Mouse (Mus musculus) heart, embryonic 16.5 days (tissue): ENCODE measurements around the gene Steap2. TPM values are rescaled to one million over a fixed set of nuclear protein-coding genes. Genes with fewer than 3 reads are reported as not detected.
"Not testable (repeated sequence)": the region's sequence is repeated elsewhere in the genome, so short reads cannot be mapped to it uniquely, and the experiment has no call there.

Source experiments
- ATAC-seq: fragments of 200-750 bp; cut with Nextera tagmentation; replicated peaks from 2 replicates; pipeline ENCODE4 v1.8.0; 2017; ENCODE audit warnings: moderate number of reproducible peaks; ENCODE audit not compliant: insufficient read depth, low FRiP score; ENCODE audit errors: extremely low read depth
- H3K27ac ChIP-seq: fragments of 300-500 bp; sonication (generic); 2 replicates; pipeline ENCODE4 v1.5.1; 2014; ENCODE audit warnings: mild to moderate bottlenecking, low read length, control low read depth, moderate library complexity
- H3K27me3 ChIP-seq: fragments of 300-500 bp; sonication (generic); 2 replicates; pipeline ENCODE4 v1.6.1; 2014; ENCODE audit warnings: low read length, mixed read lengths; ENCODE audit not compliant: control insufficient read depth, insufficient read depth
- H3K36me3 ChIP-seq: fragments of 300-500 bp; sonication (generic); 2 replicates; pipeline ENCODE4 v1.6.1; 2014; ENCODE audit not compliant: control insufficient read depth, insufficient read depth
- H3K4me1 ChIP-seq: fragments of 300-500 bp; sonication (generic); 2 replicates; pipeline ENCODE4 v1.6.1; 2014; ENCODE audit warnings: low read length, mixed read lengths; ENCODE audit not compliant: control insufficient read depth, insufficient read depth
- H3K4me2 ChIP-seq: fragments of 300-500 bp; sonication (generic); 2 replicates; pipeline ENCODE4 v1.6.1; 2014; ENCODE audit warnings: low read depth, mild to moderate bottlenecking, control low read depth, low read length
- H3K4me3 ChIP-seq: fragments of 300-500 bp; sonication (generic); 2 replicates; pipeline ENCODE4 v1.5.1; 2014; ENCODE audit warnings: mild to moderate bottlenecking, control low read depth, low read length
- H3K9ac ChIP-seq: fragments of 300-500 bp; sonication (generic); 2 replicates; pipeline ENCODE4 v1.6.1; 2014; ENCODE audit warnings: low read length, control low read depth
- H3K9me3 ChIP-seq: fragments of 300-500 bp; sonication (generic); replicated peaks from 2 replicates; pipeline ENCODE4 v1.6.1; 2016; ENCODE audit warnings: low read length; ENCODE audit not compliant: control insufficient read depth
- WGBS: fragments of 180-500 bp; shearing (Covaris S2); extraction: QIAGEN DNeasy Blood & Tissue Kit; methylation state at CpG from one replicate; pipeline ENCODE4 v1.1.7; 2014; 5-methylcytosine and 5-hydroxymethylcytosine counted together
- polyA plus RNA-seq: library from polyadenylated mRNA; unstranded; fragments of >200 nt; fragmentation: Nextera tagmentation; extraction: Ambion mirVana; gene quantifications from 2 replicates; pipeline ENCODE4 v1.2.1, GENCODE M21; 2015

Steap2 gene
- polyA plus RNA-seq, 1 experiment from 2014 or later, result 2.1 TPM

GRCm38 (mm10) chr5:5700386-5700785 is 6.0 kb upstream of the Steap2 start:
- no peak overlapping the region for H3K4me3 ChIP-seq
- WGBS, result 69% methylated on average over 2 of the region's 2 CpGs
- no peak for ATAC-seq
- no peaks in the 10 kb centered on the region for H3K9me3 ChIP-seq
- no peak overlapping the region for H3K4me2 ChIP-seq
- H3K27me3 ChIP-seq, result no peaks in the 10 kb centered on the region
- no peak overlapping the region for H3K9ac ChIP-seq
- no peak overlapping the region for H3K27ac ChIP-seq
- H3K36me3 ChIP-seq, result no peaks in the 10 kb centered on the region
- no peaks in the 10 kb centered on the region for H3K4me1 ChIP-seq

- WGBS, result 40% methylated on average over 3 of the region's 3 CpGs
- no peaks in the 10 kb centered on the region for H3K9me3 ChIP-seq
- no peak overlapping the region for H3K4me3 ChIP-seq
- H3K36me3 ChIP-seq, result no peaks in the 10 kb centered on the region
- H3K4me2 ChIP-seq, result no peak overlapping the region
- ATAC-seq, result no peak
- H3K27ac ChIP-seq, result no peak overlapping the region
- H3K9ac ChIP-seq, result no peak overlapping the region
- H3K4me1 ChIP-seq, result no peaks in the 10 kb centered on the region
- no peaks in the 10 kb centered on the region for H3K27me3 ChIP-seq
Observed at GRCm38 (mm10) chr5:5698830-5699229, 4.5 kb upstream of the Steap2 start.

- H3K9ac ChIP-seq, result no peak overlapping the region
- no peak overlapping the region for H3K27ac ChIP-seq
- H3K36me3 ChIP-seq, result no peaks in the 10 kb centered on the region
- 87% methylated on average over 5 of the region's 5 CpGs for WGBS
- H3K9me3 ChIP-seq, result no peaks in the 10 kb centered on the region
- no peaks in the 10 kb centered on the region for H3K4me1 ChIP-seq
- H3K27me3 ChIP-seq, result no peaks in the 10 kb centered on the region; the same call in 1 of the 2 replicates
- no peak for ATAC-seq
- no peak overlapping the region for H3K4me3 ChIP-seq
- H3K4me2 ChIP-seq, result no peak overlapping the region
Observed at GRCm38 (mm10) chr5:5695401-5695942, 1.1 kb upstream of the Steap2 start.

- peak overlapping the region; percentile 93 for H3K4me2 ChIP-seq
- no peaks in the 10 kb centered on the region; the same call in 1 of the 2 replicates for H3K27me3 ChIP-seq
- no peak overlapping the region for H3K27ac ChIP-seq
- peak overlapping the region; percentile 85 for H3K4me3 ChIP-seq
- WGBS, result under 1% methylated on average over 29 of the region's 29 CpGs
- peak; percentile 49 for ATAC-seq
- H3K9ac ChIP-seq, result peak overlapping the region; percentile 85
- H3K9me3 ChIP-seq, result no peaks in the 10 kb centered on the region
- no peaks in the 10 kb centered on the region for H3K36me3 ChIP-seq
- no peaks in the 10 kb centered on the region for H3K4me1 ChIP-seq
Observed at GRCm38 (mm10) chr5:5693541-5693955, 830 bp downstream of the Steap2 start.

GRCm38 (mm10) chr5:5692167-5692738 is 2.1 kb downstream of the Steap2 start:
- H3K9me3 ChIP-seq, result no peaks in the 10 kb centered on the region
- no peaks in the 10 kb centered on the region for H3K36me3 ChIP-seq
- H3K4me2 ChIP-seq, result no peak overlapping the region
- WGBS, result 51% methylated on average over 4 of the region's 4 CpGs
- peaks cover 4% of the 10 kb centered on the region; the same call in 1 of the 2 replicates for H3K4me1 ChIP-seq
- no peak overlapping the region for H3K9ac ChIP-seq
- H3K27ac ChIP-seq, result no peak overlapping the region
- ATAC-seq, result no peak
- no peak overlapping the region for H3K4me3 ChIP-seq
- no peaks in the 10 kb centered on the region; the same call in 1 of the 2 replicates for H3K27me3 ChIP-seq

- no peaks in the 10 kb centered on the region for H3K9me3 ChIP-seq
- no peak overlapping the region for H3K4me3 ChIP-seq
- no peaks in the 10 kb centered on the region for H3K36me3 ChIP-seq
- H3K4me1 ChIP-seq, result peaks cover 10% of the 10 kb centered on the region
- no peaks in the 10 kb centered on the region; the same call in 1 of the 2 replicates for H3K27me3 ChIP-seq
- ATAC-seq, result no peak
- no peak overlapping the region for H3K9ac ChIP-seq
- H3K4me2 ChIP-seq, result no peak overlapping the region
- WGBS, result 68% methylated on average over 8 of the region's 8 CpGs
- H3K27ac ChIP-seq, result no peak overlapping the region
Observed at GRCm38 (mm10) chr5:5688945-5689540, 5.3 kb downstream of the Steap2 start.

GRCm38 (mm10) chr5:5688228-5688627 is 6.2 kb downstream of the Steap2 start:
- 51% methylated on average over 6 of the region's 6 CpGs for WGBS
- Histone ChIP-seq H3K36me3 (no peaks in the 10 kb centered on the region), H3K27ac (no peak overlapping the region), H3K4me3 (no peak overlapping the region), H3K27me3 (no peaks in the 10 kb centered on the region; the same call in 1 of the 2 replicates), H3K4me2 (no peak overlapping the region), H3K4me1 (peaks cover 10% of the 10 kb centered on the region), H3K9ac (no peak overlapping the region), H3K9me3 (no peaks in the 10 kb centered on the region)
- ATAC-seq, result no peak

GRCm38 (mm10) chr5:5686973-5687372 is 7.4 kb downstream of the Steap2 start:
- Histone ChIP-seq H3K9me3 (no peaks in the 10 kb centered on the region), H3K4me2 (no peak overlapping the region), H3K27me3 (no peaks in the 10 kb centered on the region; the same call in 1 of the 2 replicates), H3K36me3 (no peaks in the 10 kb centered on the region), H3K4me3 (no peak overlapping the region), H3K27ac (no peak overlapping the region), H3K4me1 (peaks cover 10% of the 10 kb centered on the region), H3K9ac (no peak overlapping the region)
- 4% methylated on average over 1 of the region's 1 CpGs for WGBS
- peak; percentile 32; the same call in 1 of the 2 replicates for ATAC-seq

- not testable (repeated sequence) for H3K27me3 ChIP-seq, H3K4me2 ChIP-seq, H3K4me1 ChIP-seq, H3K27ac ChIP-seq, H3K36me3 ChIP-seq, H3K4me3 ChIP-seq, H3K9ac ChIP-seq, ATAC-seq, H3K9me3 ChIP-seq
- 59% methylated on average over 2 of the region's 2 CpGs for WGBS
Observed at GRCm38 (mm10) chr5:5684946-5685345, 9.4 kb downstream of the Steap2 start.
